Comparison of ENCODE assay signal across 36 mouse cellular contexts in genomic region chr10:25526622-25527021, GRCm38 (mm10). TPM values are rescaled to one million over a fixed set of nuclear protein-coding genes. Genes with fewer than 3 reads are reported as not detected.
DNase-seq lines count a peak whose midpoint lies in the region; ATAC-seq and TF ChIP-seq lines count a peak whose summit lies in the region.
"Had no signal": no experiment of that assay in that cellular context is flagged by ENCODE, and none has a peak within 500 bp of the region (broad histone marks: within the 10 kb centered on the region; RNA-seq: fewer than 3 reads in every experiment).

No protein-coding gene starts in this region.

- WGBS in midbrain, embryonic 11.5 days = 88% methylated on average over 4 of the region's 4 CpGs
- 84% methylated on average over 4 of the region's 4 CpGs for WGBS in midbrain, embryonic 10.5 days
- 87% methylated on average over 4 of the region's 4 CpGs for WGBS in limb, embryonic 14.5 days

- no peak overlapping the region for H3K4me3 ChIP-seq in midbrain, embryonic 11.5 days (ENCODE audit: low read depth, low read length)
- H3K4me3 ChIP-seq in midbrain, embryonic 10.5 days = no peak overlapping the region
- H3K4me3 ChIP-seq in brown adipose tissue, adult 24 weeks (ENCODE audit: insufficient read depth, low read depth, low read length) = no peak overlapping the region
- H3K4me3 ChIP-seq in limb, embryonic 14.5 days (replicated peaks; ENCODE audit: low read length) = no peak overlapping the region
- H3K4me3 ChIP-seq: forebrain, embryonic 13.5 days; heart, embryonic 13.5 days; kidney, embryonic 15.5 days; layer of hippocampus, adult 2 months; left cerebral cortex, adult 2 months; liver, embryonic 15.5 days; midbrain, embryonic 13.5 days had no signal

- H3K4me2 ChIP-seq in midbrain, embryonic 11.5 days = no peak overlapping the region
- no peak overlapping the region for H3K4me2 ChIP-seq in limb, embryonic 14.5 days (replicated peaks; ENCODE audit: low read depth, low read length, severe bottlenecking)
- H3K4me2 ChIP-seq: forebrain, embryonic 13.5 days; heart, embryonic 13.5 days; hindbrain, embryonic 14.5 days; kidney, embryonic 15.5 days; liver, embryonic 15.5 days; lung, embryonic 14.5 days; midbrain, embryonic 13.5 days had no signal

- H3K27ac ChIP-seq in midbrain, embryonic 11.5 days (ENCODE audit: low read depth, low read length) = no peak overlapping the region
- no peak overlapping the region for H3K27ac ChIP-seq in midbrain, embryonic 10.5 days (replicated peaks)
- H3K27ac ChIP-seq in brown adipose tissue, adult 24 weeks (replicated peaks; ENCODE audit: low read depth, low read length) = 0 out of 2 replicates have a peak overlapping the region, but pooled peaks have one; percentile 27
- no peak overlapping the region for H3K27ac ChIP-seq in limb, embryonic 14.5 days (replicated peaks; ENCODE audit: low read depth, low read length)
- H3K27ac ChIP-seq: forebrain, embryonic 13.5 days; heart, embryonic 13.5 days; hindbrain, embryonic 14.5 days; kidney, embryonic 15.5 days; layer of hippocampus, adult 2 months; left cerebral cortex, adult 2 months; liver, embryonic 15.5 days; midbrain, embryonic 13.5 days; stomach, postnatal 0 days had no signal

- no peak overlapping the region for H3K9ac ChIP-seq in midbrain, embryonic 11.5 days (ENCODE audit: low read length)
- H3K9ac ChIP-seq in limb, embryonic 14.5 days (ENCODE audit: low read depth, low read length, severe bottlenecking) = no peak overlapping the region
- H3K9ac ChIP-seq: forebrain, embryonic 13.5 days; heart, embryonic 13.5 days; hindbrain, embryonic 14.5 days; kidney, embryonic 15.5 days; liver, embryonic 15.5 days; lung, embryonic 14.5 days; midbrain, embryonic 13.5 days had no signal

- TF ChIP-seq POLR2A in limb, embryonic 14.5 days (IDR thresholded peaks at IDR 0.05; ENCODE audit: borderline replicate concordance, extremely low read depth, insufficient read depth, insufficient read length) = no peak

- H3K9me3 ChIP-seq in midbrain, embryonic 11.5 days (ENCODE audit: control insufficient read depth, low read length) = no peaks in the 10 kb centered on the region
- H3K9me3 ChIP-seq in midbrain, embryonic 10.5 days (replicated peaks) = no peaks in the 10 kb centered on the region
- no peaks in the 10 kb centered on the region for H3K9me3 ChIP-seq in limb, embryonic 14.5 days (ENCODE audit: control insufficient read depth, low read length)
- H3K9me3 ChIP-seq: forebrain, embryonic 13.5 days; heart, embryonic 13.5 days; kidney, embryonic 15.5 days; liver, embryonic 15.5 days; midbrain, embryonic 13.5 days had no signal

- H3K36me3 ChIP-seq in midbrain, embryonic 11.5 days (ENCODE audit: control insufficient read depth, insufficient read depth, low read length) = no peaks in the 10 kb centered on the region
- H3K36me3 ChIP-seq in midbrain, embryonic 10.5 days = no peaks in the 10 kb centered on the region
- peaks cover 21% of the 10 kb centered on the region for H3K36me3 ChIP-seq in limb, embryonic 14.5 days (ENCODE audit: control insufficient read depth, insufficient read depth, low read length)
- H3K36me3 ChIP-seq: midbrain, embryonic 13.5 days had no signal

- peak; percentile 17 for DNase-seq in gastrocnemius, postnatal 10 days
- no peak for DNase-seq in gastrocnemius, adult 8-10 months (ENCODE audit: low spot score in 2 of 2)
- DNase-seq in midbrain, embryonic 11.5 days (ENCODE audit: low spot score, missing footprints) = peak; percentile 67
- no peak for DNase-seq in midbrain, embryonic 10.5 days (ENCODE audit: low spot score)
- DNase-seq in limb, embryonic 14.5 days (ENCODE audit: low spot score) = peak; percentile 23
- DNase-seq in B cell, adult 2 months = no peak
- no peak for DNase-seq in urinary bladder, postnatal 14 days (ENCODE audit: low spot score)
- DNase-seq: adrenal gland, postnatal 25 days; cerebellum, adult 18-20 months; cerebellum, postnatal 10 days; kidney, adult 18-20 months; kidney, postnatal 36 days; right cerebral cortex, postnatal 25 days had no signal

- H3K27me3 ChIP-seq in midbrain, embryonic 11.5 days (ENCODE audit: control insufficient read depth, insufficient read depth, low read length) = no peaks in the 10 kb centered on the region
- H3K27me3 ChIP-seq in midbrain, embryonic 10.5 days (ENCODE audit: low read depth, poor library complexity, severe bottlenecking) = no peaks in the 10 kb centered on the region
- no peaks in the 10 kb centered on the region for H3K27me3 ChIP-seq in limb, embryonic 14.5 days (ENCODE audit: control insufficient read depth, insufficient read depth, low read length)
- H3K27me3 ChIP-seq: forebrain, embryonic 13.5 days; heart, embryonic 13.5 days; kidney, embryonic 15.5 days; liver, embryonic 15.5 days; midbrain, embryonic 13.5 days had no signal

- H3K4me1 ChIP-seq in midbrain, embryonic 11.5 days (ENCODE audit: control insufficient read depth, insufficient read depth, low read length) = no peaks in the 10 kb centered on the region
- no peaks in the 10 kb centered on the region for H3K4me1 ChIP-seq in midbrain, embryonic 10.5 days
- H3K4me1 ChIP-seq in brown adipose tissue, adult 24 weeks (ENCODE audit: control insufficient read depth, insufficient read depth, insufficient read length, low read length) = peaks cover 3% of the 10 kb centered on the region; the same call in 1 of the 2 replicates
- no peaks in the 10 kb centered on the region for H3K4me1 ChIP-seq in limb, embryonic 14.5 days (ENCODE audit: control insufficient read depth, insufficient read depth, low read length)
- H3K4me1 ChIP-seq: forebrain, embryonic 13.5 days; heart, embryonic 13.5 days; kidney, embryonic 15.5 days; liver, embryonic 15.5 days; midbrain, embryonic 13.5 days had no signal

- ATAC-seq in midbrain, embryonic 11.5 days (ENCODE audit: low FRiP score) = no peak
- peak; percentile 54; the same call in 1 of the 2 replicates for ATAC-seq in limb, embryonic 14.5 days (ENCODE audit: low FRiP score, low read depth)
- ATAC-seq: CD4-positive, CD25-positive, alpha-beta regulatory T cell, adult 4 months; forebrain, embryonic 13.5 days; midbrain, embryonic 13.5 days had no signal

RNA-seq across cellular contexts. Expression of gene Smlr1, which starts 9.4 kb away (rescaled TPM):
- total RNA-seq in gastrocnemius, postnatal 10 days (2021) = not detected
- total RNA-seq in gastrocnemius, adult 8-10 months (2022) = not detected
- not detected in 2 replicates for polyA plus RNA-seq in midbrain, embryonic 11.5 days (2014; fragmentation: Nextera tagmentation; extraction: Ambion mirVana)
- polyA plus RNA-seq in midbrain, embryonic 10.5 days (2016; fragmentation: Nextera tagmentation; extraction: Ambion mirVana) = not detected in 2 replicates
- not detected in 2 replicates for polyA plus RNA-seq in brown adipose tissue, adult 24 weeks (2012; ENCODE audit: insufficient read depth, insufficient read length, missing spikeins)
- 0.12 and 0.24 TPM in 2 replicates for polyA plus RNA-seq in limb, embryonic 14.5 days (2012; rRNA removed)
- not detected in 2 replicates for polyA plus RNA-seq in limb, embryonic 14.5 days (2014; fragmentation: Nextera tagmentation; extraction: Ambion mirVana)
- total RNA-seq: adrenal gland, adult 18-20 months; adrenal gland, postnatal 25 days; common myeloid progenitor, adult 5-6 weeks; granulocyte monocyte progenitor cell, adult 5-6 weeks; heart, postnatal 10 days; hematopoietic stem cell, adult 5-6 weeks; layer of hippocampus, adult 2 months; left cerebral cortex, adult 2 months; left cerebral cortex, postnatal 36 days; megakaryocyte, adult 5-6 weeks had no signal
- polyA plus RNA-seq: CD4-positive, CD25-positive, alpha-beta regulatory T cell, adult 4 months; forebrain, embryonic 13.5 days; heart, embryonic 13.5 days; hindbrain, embryonic 14.5 days; lung, embryonic 14.5 days; midbrain, embryonic 13.5 days; neural tube, embryonic 14.5 days; spleen, adult 2 months; thymus, postnatal 0 days; urinary bladder, adult 2 months had no signal

Comparison
In these comparisons a context has a peak if more than half of its experiments do, and no peak if none do; other contexts are left out.
1. DNase-seq: peak in gastrocnemius, postnatal 10 days (single experiment), midbrain, embryonic 11.5 days (single experiment) and limb, embryonic 14.5 days (single experiment); none in gastrocnemius, adult 8-10 months (0 of 2), midbrain, embryonic 10.5 days (single experiment), B cell, adult 2 months (0 of 2) and urinary bladder, postnatal 14 days (single experiment).